Mouse (Mus musculus): ENCODE data around the gene Pcnx.

Pcnx gene

GRCm38 (mm10) chr12:81853543-81853942 lies 6.3 kb upstream of the Pcnx start:
- DNase-seq (ENCODE audit: low read depth, low spot score), result no peak

GRCm38 (mm10) chr12:81855031-81855430 lies 4.8 kb upstream of the Pcnx start:
- DNase-seq (ENCODE audit: low read depth, low spot score), result no peak

- DNase-seq (ENCODE audit: low read depth, low spot score), result no peak
These were observed 3.1 kb upstream of the Pcnx start for GRCm38 (mm10) chr12:81856696-81857095.

GRCm38 (mm10) chr12:81857251-81857650 lies 2.6 kb upstream of the Pcnx start:
- no peak for DNase-seq (ENCODE audit: low read depth, low spot score)

GRCm38 (mm10) chr12:81857978-81858569 lies 1.7 kb upstream of the Pcnx start:
- no peak for DNase-seq (ENCODE audit: low read depth, low spot score)

GRCm38 (mm10) chr12:81860308-81861181 lies 722 bp downstream of the Pcnx start:
- no peak for DNase-seq (ENCODE audit: low read depth, low spot score)

- no peak for DNase-seq (ENCODE audit: low read depth, low spot score)
These were observed 1.6 kb downstream of the Pcnx start for GRCm38 (mm10) chr12:81861199-81862085.

- DNase-seq (ENCODE audit: low read depth, low spot score), result no peak
These were observed 2.6 kb downstream of the Pcnx start for GRCm38 (mm10) chr12:81862351-81862802.

GRCm38 (mm10) chr12:81863949-81864348 lies 4.1 kb downstream of the Pcnx start:
- DNase-seq (ENCODE audit: low read depth, low spot score), result no peak

GRCm38 (mm10) chr12:81865183-81865582 lies 5.4 kb downstream of the Pcnx start:
- DNase-seq (ENCODE audit: low read depth, low spot score), result no peak

- no peak for DNase-seq (ENCODE audit: low read depth, low spot score)
These were observed 7.5 kb downstream of the Pcnx start for GRCm38 (mm10) chr12:81867316-81867715.

- DNase-seq (ENCODE audit: low read depth, low spot score), result no peak
These were observed 9.6 kb downstream of the Pcnx start for GRCm38 (mm10) chr12:81869205-81869940.

- DNase-seq (ENCODE audit: low read depth, low spot score), result no peak
These were observed 13.5 kb downstream of the Pcnx start for GRCm38 (mm10) chr12:81873345-81873744.

GRCm38 (mm10) chr12:81880161-81880560 lies 20.3 kb downstream of the Pcnx start:
- DNase-seq (ENCODE audit: low read depth, low spot score), result no peak

- no peak for DNase-seq (ENCODE audit: low read depth, low spot score)
These were observed 23.7 kb downstream of the Pcnx start for GRCm38 (mm10) chr12:81883255-81884106.

- no peak for DNase-seq (ENCODE audit: low read depth, low spot score)
These were observed 24.2 kb downstream of the Pcnx start for GRCm38 (mm10) chr12:81884107-81884398.

GRCm38 (mm10) chr12:81884983-81885382 lies 25.2 kb downstream of the Pcnx start:
- no peak for DNase-seq (ENCODE audit: low read depth, low spot score)

GRCm38 (mm10) chr12:81885982-81886381 lies 26.2 kb downstream of the Pcnx start:
- DNase-seq (ENCODE audit: low read depth, low spot score), result no peak

GRCm38 (mm10) chr12:81888954-81889353 lies 29.1 kb downstream of the Pcnx start:
- no peak for DNase-seq (ENCODE audit: low read depth, low spot score)

GRCm38 (mm10) chr12:81891946-81892345 lies 32.1 kb downstream of the Pcnx start:
- no peak for DNase-seq (ENCODE audit: low read depth, low spot score)

GRCm38 (mm10) chr12:81894311-81894710 lies 34.5 kb downstream of the Pcnx start:
- no peak for DNase-seq (ENCODE audit: low read depth, low spot score)
